Mouse (Mus musculus) layer of hippocampus, adult 8-10 months (tissue): ENCODE measurements around the gene Ciita. TPM values are rescaled to one million over a fixed set of nuclear protein-coding genes. Genes with fewer than 3 reads are reported as not detected.

Experiments
- DNase-seq, 2 experiments: peaks; one replicate each; pipeline ENCODE4 v3.0.0; 2022; ENCODE audit warnings: low spot score in 2 of 2
- total RNA-seq, 4 experiments: library from RNA; stranded (reverse); gene quantifications; 2 replicates each; pipeline ENCODE4 v1.2.4; 2022

The Ciita gene
- total RNA-seq, 4 experiments from 2014 or later = 0.18 to 0.67 (median 0.39) TPM

- DNase-seq = no peak
Measured at GRCm38 (mm10) chr16:10515953-10516572, 36.2 kb downstream of the Ciita start.

- DNase-seq = no peak
Measured at GRCm38 (mm10) chr16:10518030-10518429, 38.2 kb downstream of the Ciita start.

GRCm38 (mm10) chr16:10520908-10521614 is 41.2 kb downstream of the Ciita start:
- peak; percentile 54 to 82 for DNase-seq

- DNase-seq = peak in 1 of 2 experiments; percentile 75
Measured at GRCm38 (mm10) chr16:10522811-10523210, 43.0 kb downstream of the Ciita start.

GRCm38 (mm10) chr16:10523650-10524049 is 43.8 kb downstream of the Ciita start:
- DNase-seq = no peak

- DNase-seq = no peak
Measured at GRCm38 (mm10) chr16:10524866-10525609, 45.2 kb downstream of the Ciita start.

- no peak for DNase-seq
Measured at GRCm38 (mm10) chr16:10525610-10525980, 45.7 kb downstream of the Ciita start.

- DNase-seq = no peak
Measured at GRCm38 (mm10) chr16:10527046-10527644, 47.3 kb downstream of the Ciita start.

GRCm38 (mm10) chr16:10528382-10528781 is 48.5 kb downstream of the Ciita start:
- no peak for DNase-seq

GRCm38 (mm10) chr16:10530179-10530578 is 50.3 kb downstream of the Ciita start:
- DNase-seq = no peak

GRCm38 (mm10) chr16:10533781-10534180 is 53.9 kb downstream of the Ciita start:
- DNase-seq = no peak

GRCm38 (mm10) chr16:10534567-10534966 is 54.7 kb downstream of the Ciita start:
- no peak for DNase-seq

- no peak for DNase-seq
Measured at GRCm38 (mm10) chr16:10536323-10536722, 56.5 kb downstream of the Ciita start.

GRCm38 (mm10) chr16:10536961-10537360 is 57.1 kb downstream of the Ciita start:
- DNase-seq = no peak

- no peak for DNase-seq
Measured at GRCm38 (mm10) chr16:10540763-10541597, 61.1 kb downstream of the Ciita start.

GRCm38 (mm10) chr16:10541598-10541930 is 61.7 kb downstream of the Ciita start:
- no peak for DNase-seq

- DNase-seq = peak in 1 of 2 experiments; percentile 30
Measured at GRCm38 (mm10) chr16:10542266-10542665, 62.4 kb downstream of the Ciita start.

- DNase-seq = peak; percentile 96
Measured at GRCm38 (mm10) chr16:10542698-10543365, 63.0 kb downstream of the Ciita start, which contains the start of gene Dexi. Gene Dexi (minus strand): TSS chr16:10543054.

GRCm38 (mm10) chr16:10544995-10545622 is 65.2 kb downstream of the Ciita start, which contains the start of gene Clec16a:
Gene Clec16a (plus strand): TSS chr16:10545339.
- DNase-seq = peak; percentile 96 to 97

- no peak for DNase-seq
Measured at GRCm38 (mm10) chr16:10546865-10547264, 67.0 kb downstream of the Ciita start.
